Mouse (Mus musculus) CH12.LX (cell line): ENCODE measurements around the gene Lsg1.

Source experiments
- BHLHE40 ChIP-seq: IDR thresholded peaks from 2 replicates; pipeline ENCODE4 v1.6.1; 2011; ENCODE audit warnings: mild to moderate bottlenecking, low read depth, low read length, improper control_type of control experiment
- CTCF ChIP-seq, 2 experiments: IDR thresholded peaks in 1 of 2; conservative IDR thresholded peaks in 1 of 2; 2 replicates each; pipeline ENCODE4 v1.5.1; 2011 to 2012; ENCODE audit warnings: low read depth in 2 of 2, low read length in 2 of 2, improper control_type of control experiment in 1 of 2, inconsistent platforms in 1 of 2, mild to moderate bottlenecking in 1 of 2, moderate library complexity in 1 of 2
- EP300 ChIP-seq: IDR thresholded peaks from 2 replicates; pipeline ENCODE4 v1.6.1; 2011; ENCODE audit warnings: low read length, improper control_type of control experiment
- HCFC1 ChIP-seq: IDR thresholded peaks from 2 replicates; pipeline ENCODE4 v1.6.1; 2012; ENCODE audit warnings: low read depth, mild to moderate bottlenecking, inconsistent platforms, low read length, improper control_type of control experiment
- MAX ChIP-seq: IDR thresholded peaks from 2 replicates; pipeline ENCODE4 v1.6.1; 2011; ENCODE audit warnings: low read length, improper control_type of control experiment
- MAZ ChIP-seq: IDR thresholded peaks from 2 replicates; pipeline ENCODE4 v1.6.1; 2012; ENCODE audit warnings: low read depth, mild to moderate bottlenecking, inconsistent platforms, low read length, improper control_type of control experiment, moderate library complexity
- POLR2A ChIP-seq: IDR thresholded peaks from 2 replicates; pipeline ENCODE4 v1.6.1; 2011; ENCODE audit warnings: low read depth, mild to moderate bottlenecking, improper control_type of control experiment, low read length
- RCOR1 ChIP-seq: conservative IDR thresholded peaks from 2 replicates; pipeline ENCODE4 v1.6.1; 2012; ENCODE audit warnings: low read depth, mild to moderate bottlenecking, inconsistent platforms, low read length, improper control_type of control experiment
- SIN3A ChIP-seq: IDR thresholded peaks from 2 replicates; pipeline ENCODE4 v1.6.1; 2012; ENCODE audit warnings: low read length, improper control_type of control experiment, inconsistent platforms
- TCF12 ChIP-seq: IDR thresholded peaks from 2 replicates; pipeline ENCODE4 v1.6.1; 2014; ENCODE audit warnings: low read depth, mild to moderate bottlenecking, inconsistent platforms, low read length, improper control_type of control experiment
- ZNF384 ChIP-seq: IDR thresholded peaks from 2 replicates; pipeline ENCODE4 v1.6.1; 2012; ENCODE audit warnings: low read depth, low read length, improper control_type of control experiment, inconsistent platforms

GRCm38 (mm10) chr16:30628401-30628800 lies 41.0 kb upstream of the Lsg1 start:
- no peak for TF ChIP-seq POLR2A
- no peak for TF ChIP-seq CTCF (conservative IDR thresholded peaks at IDR 0.05 in 1 of 2, IDR thresholded peaks at IDR 0.05 in 1 of 2; ENCODE audit: low read depth in 2 of 2, low read length in 2 of 2)
- TF ChIP-seq TCF12 = no peak
- no peak for TF ChIP-seq MAZ
- TF ChIP-seq RCOR1 = no peak
- TF ChIP-seq BHLHE40 = no peak
- TF ChIP-seq ZNF384 = no peak
- no peak for TF ChIP-seq MAX
- TF ChIP-seq EP300 = no peak
- TF ChIP-seq HCFC1 = no peak
- no peak for TF ChIP-seq SIN3A
